ENCODE assay signal across 8 mouse cellular contexts in the genomic region with DNA sequence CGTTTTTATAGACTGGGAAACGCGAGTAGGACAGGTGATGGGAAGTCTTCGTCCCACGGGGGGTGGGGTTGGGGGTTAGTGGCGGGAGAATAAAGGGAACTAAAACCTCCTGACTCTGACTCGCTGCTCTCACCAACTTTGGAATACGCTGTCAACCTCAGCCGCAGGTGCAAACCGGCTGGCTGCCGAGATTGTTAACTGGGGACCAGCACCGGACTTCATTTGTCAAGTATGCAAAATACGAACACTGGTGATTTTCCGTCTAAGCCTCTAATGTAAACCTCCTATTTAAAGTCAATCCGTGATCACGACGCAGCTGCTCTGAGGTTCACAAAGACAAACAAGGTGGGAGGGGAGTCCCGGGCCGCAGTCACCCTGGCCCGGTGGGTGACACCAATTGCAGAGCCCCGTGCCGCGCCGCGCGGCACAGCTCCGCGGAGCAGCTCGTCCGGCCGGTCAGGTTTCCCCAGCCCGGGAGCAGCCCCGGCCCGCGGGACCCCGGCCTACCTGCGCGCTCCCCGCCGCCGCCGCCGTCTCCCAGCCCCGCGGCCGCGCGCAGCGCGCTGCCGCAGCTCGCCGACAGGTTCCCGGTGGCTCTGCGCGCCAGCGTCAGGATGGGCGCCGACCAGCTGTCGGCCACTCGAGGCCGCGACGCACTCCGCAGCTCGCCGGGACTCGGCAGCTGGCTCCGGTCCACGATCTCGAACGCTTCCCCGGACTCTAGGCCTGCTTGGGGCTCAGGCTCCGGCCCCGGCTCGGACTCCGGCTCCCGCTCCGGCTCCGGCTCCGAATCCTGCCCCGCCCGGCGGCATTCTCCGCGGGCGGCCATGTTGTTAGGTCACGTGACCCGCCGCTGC. TPM values are rescaled to one million over a fixed set of nuclear protein-coding genes. Genes with fewer than 3 reads are reported as not detected.
A peak's percentile ranks its signal among the peaks of the same experiment; 100 is the strongest.
DNase-seq lines count a peak whose midpoint lies in the region; ATAC-seq lines count a peak whose summit lies in the region.

A gene (minus strand): TSS at position 849 of the 857 bp plus-strand sequence.

- peak; percentile 91 for ATAC-seq in intestine, embryonic 15.5 days

- peak within 1 kb of the TSS; percentile 73 for H3K4me2 ChIP-seq in intestine, embryonic 15.5 days (replicated peaks)

- H3K4me3 ChIP-seq in intestine, embryonic 15.5 days (replicated peaks) = peak within 1 kb of the TSS; percentile 88

- peak within 1 kb of the TSS; percentile 87 for H3K9ac ChIP-seq in intestine, embryonic 15.5 days

- peak; percentile 91 for DNase-seq in adrenal gland, adult 2 months
- DNase-seq in embryo, embryonic 11.5 days (ENCODE audit: low read depth, low spot score) = peak; percentile 77
- peak; percentile 77 to 89 for DNase-seq in gastrocnemius, postnatal 4 days (ENCODE audit: low spot score in 2 of 2)
- DNase-seq in left cerebral cortex, postnatal 25 days (ENCODE audit: low spot score in 2 of 2) = peak; percentile 74 to 89
- DNase-seq in mesoderm, embryonic 11.5 days (ENCODE audit: low read depth, low spot score) = peak; percentile 81
- peak; percentile 85 for DNase-seq in right cerebral cortex, postnatal 25 days
- DNase-seq in urinary bladder, postnatal 36 days (ENCODE audit: low spot score in 2 of 2) = peak; percentile 82 to 83

- H3K9me3 ChIP-seq in intestine, embryonic 15.5 days = no peaks in the 10 kb centered on the region

- H3K36me3 ChIP-seq in intestine, embryonic 15.5 days = no peaks in the 10 kb centered on the region

- H3K4me1 ChIP-seq in intestine, embryonic 15.5 days (replicated peaks) = peaks cover 5% of the 10 kb centered on the region; the same call in 1 of the 2 replicates

- intact Hi-C loops in left cerebral cortex, postnatal 25 days (cut with DNase I) = no loop called here

- H3K27ac ChIP-seq in intestine, embryonic 15.5 days = peak within 1 kb of the TSS; percentile 79

- H3K27me3 ChIP-seq in intestine, embryonic 15.5 days (replicated peaks) = no peaks in the 10 kb centered on the region

- WGBS in intestine, embryonic 15.5 days = under 1% methylated on average over 90 of the region's 90 CpGs

RNA-seq across cellular contexts. Expression of the gene that starts here (rescaled TPM):
- total RNA-seq in adrenal gland, adult 2 months (2021) = 10 to 100 TPM; 33.8 to 45.8 TPM
- 23.5 and 24.6 TPM in 2 replicates for polyA plus RNA-seq in adrenal gland, adult 2 months (2012; rRNA removed)
- 10 to 100 TPM; 22.3 to 23.5 TPM for total RNA-seq in gastrocnemius, postnatal 4 days (2021)
- polyA plus RNA-seq in intestine, embryonic 15.5 days (2015; fragmentation: Nextera tagmentation; extraction: Ambion mirVana) = 19.9 and 22.0 TPM in 2 replicates
- 10 to 100 TPM; 25.4 to 27.8 TPM for total RNA-seq in left cerebral cortex, postnatal 25 days (2021)

Comparison
In these comparisons a context has a peak if more than half of its experiments do, and no peak if none do; other contexts are left out.
1. Peak in every context shown above with its lines: DNase-seq, ATAC-seq, H3K4me3 ChIP-seq and H3K27ac ChIP-seq.